Mouse (Mus musculus): ENCODE results near the gene Mrpl58. TPM values are rescaled to one million over a fixed set of nuclear protein-coding genes. Genes with fewer than 3 reads are reported as not detected.

Gene Mrpl58
- polyA plus RNA-seq, 1 experiment from 2014 or later, result 104 TPM

DNA sequence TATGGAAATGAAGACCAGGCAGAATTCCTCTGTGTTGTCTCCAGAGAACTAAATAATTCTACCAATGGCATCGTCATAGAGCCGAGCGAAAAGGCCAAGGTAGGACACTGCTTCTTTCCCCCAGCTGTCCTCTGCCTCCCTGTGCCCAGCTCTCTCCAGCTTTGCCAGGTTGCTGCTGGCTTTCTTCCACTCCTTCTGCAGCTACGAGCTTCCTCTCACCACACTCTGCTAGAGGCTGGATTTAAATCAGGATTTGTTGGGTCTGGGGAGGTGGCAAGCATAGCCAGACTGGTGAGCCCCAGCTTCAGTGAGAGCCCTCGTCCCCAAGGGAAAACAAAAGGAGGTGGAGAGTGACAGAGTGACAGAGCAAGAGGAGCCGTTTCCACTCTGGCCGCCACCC is 25.8 kb downstream of the Mrpl58 start:
- no peak overlapping the region for H3K4me2 ChIP-seq
- peaks cover 40% of the 10 kb centered on the region for H3K36me3 ChIP-seq
- ATAC-seq (ENCODE audit: low read depth), result no peak
- no peak for DNase-seq
- H3K4me3 ChIP-seq (replicated peaks), result no peak overlapping the region
- H3K9ac ChIP-seq, result no peak overlapping the region
- H3K27me3 ChIP-seq, result peaks cover under 1% of the 10 kb centered on the region; the same call in 1 of the 2 replicates
- peaks cover 21% of the 10 kb centered on the region for H3K4me1 ChIP-seq (replicated peaks)
- H3K9me3 ChIP-seq (replicated peaks), result no peaks in the 10 kb centered on the region
- WGBS (ENCODE audit: insufficient replicate concordance), result 82% methylated on average over 7 of the region's 7 CpGs
- no peak overlapping the region for H3K27ac ChIP-seq

DNA sequence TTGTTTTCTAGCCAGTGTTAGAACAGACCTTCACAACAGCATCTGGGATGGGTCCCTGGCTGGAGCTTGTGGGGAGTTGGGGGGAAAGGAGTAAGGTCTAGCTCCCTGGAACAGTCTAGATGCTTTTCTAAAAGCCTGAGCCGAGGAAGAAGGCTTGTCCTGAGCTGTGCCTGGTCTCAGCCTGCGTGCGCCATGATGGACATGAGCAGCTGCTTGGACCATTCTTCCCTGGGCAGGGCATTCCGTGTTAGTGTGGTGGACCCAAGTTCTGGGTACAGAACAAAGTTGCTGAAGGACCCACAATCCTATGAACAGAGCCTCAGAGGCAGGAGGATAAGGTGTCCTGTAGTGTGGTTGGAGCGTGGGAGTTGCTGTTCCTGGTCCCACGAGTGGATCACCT is 27.0 kb downstream of the Mrpl58 start:
- Histone ChIP-seq H3K4me3 (replicated peaks) (no peak overlapping the region), H3K9ac (no peak overlapping the region), H3K4me2 (no peak overlapping the region), H3K4me1 (replicated peaks) (peaks cover 25% of the 10 kb centered on the region), H3K9me3 (replicated peaks) (no peaks in the 10 kb centered on the region), H3K27ac (no peak overlapping the region), H3K36me3 (peaks cover 37% of the 10 kb centered on the region), H3K27me3 (peaks cover 13% of the 10 kb centered on the region)
- ATAC-seq (ENCODE audit: low read depth) (no peak), DNase-seq (no peak)
- 76% methylated on average over 6 of the region's 6 CpGs for WGBS (ENCODE audit: insufficient replicate concordance)

DNA sequence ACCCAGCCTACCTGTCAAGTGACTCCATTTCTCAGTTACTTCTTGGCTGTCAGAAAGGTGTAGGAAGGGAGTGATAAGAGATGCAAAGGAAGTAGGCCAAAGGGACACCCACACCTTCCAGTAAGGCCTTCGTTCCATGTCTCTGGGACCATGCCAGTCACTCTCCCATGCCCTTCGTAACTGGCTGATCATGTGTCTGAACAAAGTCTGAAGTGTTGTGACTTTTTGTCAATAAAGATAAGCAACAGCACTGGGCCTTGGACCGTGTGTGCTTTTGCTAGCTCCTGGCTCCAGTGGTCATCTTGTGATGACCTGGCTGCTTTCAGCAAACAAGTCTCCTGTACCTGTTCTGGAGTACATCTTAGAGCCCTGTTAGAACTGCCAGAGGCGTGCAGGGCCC is 29.3 kb downstream of the Mrpl58 start:
- no peaks in the 10 kb centered on the region for H3K9me3 ChIP-seq (replicated peaks)
- no peak overlapping the region for H3K4me2 ChIP-seq
- ATAC-seq (ENCODE audit: low read depth) (0 out of 2 replicates have a peak, but pooled peaks have one; percentile 10), DNase-seq (no peak)
- peaks cover 32% of the 10 kb centered on the region for H3K27me3 ChIP-seq
- no peak overlapping the region for H3K9ac ChIP-seq
- H3K4me3 ChIP-seq (replicated peaks), result no peak overlapping the region
- H3K27ac ChIP-seq, result 0 out of 2 replicates have a peak overlapping the region, but pooled peaks have one; percentile 18
- peaks cover 28% of the 10 kb centered on the region for H3K4me1 ChIP-seq (replicated peaks)
- 57% methylated on average over 4 of the region's 4 CpGs for WGBS (ENCODE audit: insufficient replicate concordance)
- peaks cover 29% of the 10 kb centered on the region for H3K36me3 ChIP-seq

DNA sequence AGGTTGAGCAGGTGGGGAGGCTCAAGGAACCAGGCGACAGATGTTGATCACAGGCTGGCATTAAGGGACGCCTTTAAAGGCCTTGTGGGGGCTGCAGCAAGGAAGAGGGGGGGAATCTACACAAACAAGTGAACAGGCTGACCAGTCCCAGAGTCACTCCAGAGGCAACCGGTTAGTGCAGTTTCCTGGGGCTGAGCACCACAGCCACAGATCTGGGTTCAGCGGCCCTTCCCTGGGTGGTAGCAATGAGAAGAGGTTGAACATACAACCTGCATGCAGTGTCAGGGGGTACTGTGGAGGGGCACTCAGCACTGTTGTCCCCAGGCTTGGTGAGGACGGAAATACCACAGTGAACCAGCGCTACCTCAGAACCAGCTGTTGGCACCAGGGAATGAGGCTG is 29.8 kb downstream of the Mrpl58 start:
- no peak overlapping the region for H3K9ac ChIP-seq
- no peak overlapping the region for H3K4me2 ChIP-seq
- H3K36me3 ChIP-seq, result peaks cover 29% of the 10 kb centered on the region
- H3K4me1 ChIP-seq (replicated peaks), result peaks cover 25% of the 10 kb centered on the region
- no peak overlapping the region for H3K27ac ChIP-seq
- no peak overlapping the region for H3K4me3 ChIP-seq (replicated peaks)
- DNase-seq (no peak), ATAC-seq (ENCODE audit: low read depth) (no peak)
- H3K27me3 ChIP-seq, result peaks cover 32% of the 10 kb centered on the region
- H3K9me3 ChIP-seq (replicated peaks), result no peaks in the 10 kb centered on the region
- WGBS (ENCODE audit: insufficient replicate concordance), result 74% methylated on average over 6 of the region's 6 CpGs

- peak overlapping the region; percentile 44; the same call in 1 of the 2 replicates for H3K9ac ChIP-seq
- DNase-seq, result no peak
- WGBS (ENCODE audit: insufficient replicate concordance), result 5% methylated on average over 31 of the region's 31 CpGs
These were observed 32.2 kb downstream of the Mrpl58 start for GRCm38 (mm10) chr11:115435596-115436337.

DNA sequence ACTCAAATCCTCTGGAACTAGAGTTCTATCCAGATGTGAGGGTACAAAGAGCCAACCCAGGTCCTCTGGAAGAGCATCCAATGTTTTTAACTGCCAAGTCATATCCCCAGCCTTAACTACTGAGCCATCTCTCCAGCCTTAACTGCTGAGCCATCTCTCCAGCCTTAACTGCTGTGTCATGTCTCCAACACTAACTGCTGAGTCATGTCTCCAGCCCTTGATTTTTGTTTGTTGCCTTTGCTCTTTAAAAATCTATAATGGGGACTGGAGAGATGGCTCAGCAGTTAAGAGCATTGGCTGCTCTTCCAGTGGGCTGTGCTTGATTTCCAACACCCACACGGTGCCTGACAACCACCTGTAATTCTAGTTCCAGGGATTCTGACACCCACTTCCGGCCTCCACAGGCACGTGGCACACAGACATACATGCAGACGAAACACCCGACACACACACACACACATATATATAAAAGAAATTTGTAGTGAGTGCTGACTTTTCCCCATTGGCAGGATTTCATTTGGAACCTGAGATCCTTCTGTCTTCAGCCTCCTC is 34.1 kb downstream of the Mrpl58 start:
- no peak overlapping the region for H3K4me2 ChIP-seq
- H3K9me3 ChIP-seq (replicated peaks), result no peaks in the 10 kb centered on the region; the same call in 1 of the 2 replicates
- H3K36me3 ChIP-seq, result no peaks in the 10 kb centered on the region
- peaks cover 17% of the 10 kb centered on the region for H3K4me1 ChIP-seq (replicated peaks)
- no peak overlapping the region for H3K4me3 ChIP-seq (replicated peaks)
- ATAC-seq (ENCODE audit: low read depth) (no peak), DNase-seq (no peak)
- WGBS (ENCODE audit: insufficient replicate concordance), result 64% methylated on average over 5 of the region's 5 CpGs
- H3K9ac ChIP-seq, result no peak overlapping the region
- H3K27ac ChIP-seq, result no peak overlapping the region
- H3K27me3 ChIP-seq, result peaks cover 44% of the 10 kb centered on the region

More at GRCm38 (mm10) chr11:115435596-115436337, 32.2 kb downstream of the Mrpl58 start:
- Histone ChIP-seq H3K4me3 (replicated peaks) (peak overlapping the region; percentile 25), H3K4me2 (peak overlapping the region; percentile 53), H3K27me3 (peaks cover 32% of the 10 kb centered on the region), H3K9me3 (replicated peaks) (no peaks in the 10 kb centered on the region; the same call in 1 of the 2 replicates), H3K36me3 (peaks cover 9% of the 10 kb centered on the region), H3K4me1 (replicated peaks) (peaks cover 21% of the 10 kb centered on the region), H3K27ac (no peak overlapping the region)
- ATAC-seq (ENCODE audit: low read depth), result no peak

GRCm38 (mm10) chr11:115439326-115439725 is 35.8 kb downstream of the Mrpl58 start:
- no peak overlapping the region for H3K9ac ChIP-seq
- H3K4me3 ChIP-seq (replicated peaks), result no peak overlapping the region
- H3K4me1 ChIP-seq (replicated peaks), result peaks cover 15% of the 10 kb centered on the region
- H3K9me3 ChIP-seq (replicated peaks), result no peaks in the 10 kb centered on the region; the same call in 1 of the 2 replicates
- ATAC-seq (ENCODE audit: low read depth) (no peak), DNase-seq (no peak)
- H3K4me2 ChIP-seq, result no peak overlapping the region
- H3K27me3 ChIP-seq, result peaks cover 43% of the 10 kb centered on the region
- no peaks in the 10 kb centered on the region for H3K36me3 ChIP-seq
- no peak overlapping the region for H3K27ac ChIP-seq
- WGBS (ENCODE audit: insufficient replicate concordance), result 68% methylated on average over 3 of the region's 3 CpGs

GRCm38 (mm10) chr11:115439906-115440595 is 36.5 kb downstream of the Mrpl58 start, which contains the start of gene Trim80:
Gene Trim80 (plus strand): TSS chr11:115440545.
- H3K27ac ChIP-seq, result no peak within 1 kb of the TSS
- ATAC-seq (ENCODE audit: low read depth), result no peak

DNA sequence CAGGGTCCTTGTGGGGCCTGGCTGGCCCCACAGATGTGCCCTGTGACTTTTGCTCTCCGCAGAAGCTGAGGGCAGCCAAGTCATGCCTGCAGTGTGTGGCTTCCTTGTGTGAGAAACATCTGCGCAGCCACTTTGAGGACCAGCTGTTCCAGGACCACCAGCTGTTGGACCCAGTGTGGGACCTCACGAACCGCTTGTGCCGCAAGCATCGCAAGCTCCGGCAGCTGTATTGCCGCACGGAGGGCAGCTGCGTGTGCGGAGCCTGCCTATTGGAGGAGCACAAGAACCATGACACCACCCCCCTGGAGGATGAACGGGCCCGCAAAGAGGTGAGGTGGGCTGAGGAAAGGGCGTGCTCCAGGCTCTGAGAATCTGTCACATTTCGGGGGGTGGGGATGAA is 37.9 kb downstream of the Mrpl58 start:
- H3K4me2 ChIP-seq, result no peak overlapping the region
- no peak overlapping the region for H3K27ac ChIP-seq
- H3K4me1 ChIP-seq (replicated peaks), result peaks cover 14% of the 10 kb centered on the region
- H3K9me3 ChIP-seq (replicated peaks), result no peaks in the 10 kb centered on the region; the same call in 1 of the 2 replicates
- H3K27me3 ChIP-seq, result peaks cover 22% of the 10 kb centered on the region
- 49% methylated on average over 15 of the region's 15 CpGs for WGBS (ENCODE audit: insufficient replicate concordance)
- DNase-seq (no peak), ATAC-seq (ENCODE audit: low read depth) (no peak)
- H3K36me3 ChIP-seq, result no peaks in the 10 kb centered on the region
- no peak overlapping the region for H3K9ac ChIP-seq
- no peak overlapping the region for H3K4me3 ChIP-seq (replicated peaks)

More at GRCm38 (mm10) chr11:115439906-115440595, 36.5 kb downstream of the Mrpl58 start, which contains the start of gene Trim80:
- Histone ChIP-seq H3K4me1 (replicated peaks) (peaks cover 15% of the 10 kb centered on the region), H3K9ac (no peak within 1 kb of the TSS), H3K9me3 (replicated peaks) (no peaks in the 10 kb centered on the region; the same call in 1 of the 2 replicates), H3K4me2 (no peak within 1 kb of the TSS), H3K4me3 (replicated peaks) (no peak within 1 kb of the TSS), H3K27me3 (peaks cover 36% of the 10 kb centered on the region), H3K36me3 (no peaks in the 10 kb centered on the region)
- 81% methylated on average over 9 of the region's 9 CpGs for WGBS (ENCODE audit: insufficient replicate concordance)
- DNase-seq, result no peak

DNA sequence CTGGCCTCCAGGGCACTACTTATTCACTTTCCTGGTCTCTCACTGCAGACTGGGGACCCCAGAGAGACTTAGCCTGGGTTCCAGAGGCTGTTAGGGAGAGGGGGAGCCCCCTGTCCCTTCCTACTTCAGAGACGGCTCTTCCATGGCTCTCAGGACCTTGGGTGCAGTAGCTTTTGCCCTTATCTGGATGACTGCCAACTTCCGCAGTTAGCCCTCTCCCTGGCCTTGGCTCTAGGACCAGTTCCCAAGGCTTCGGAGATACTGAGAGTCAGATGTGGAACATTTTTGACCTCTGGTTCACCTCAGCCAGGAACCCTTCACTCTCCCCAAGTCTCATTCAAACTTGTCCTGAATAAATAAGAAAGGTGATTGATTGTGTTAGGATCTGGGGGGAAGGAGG is 43.4 kb downstream of the Mrpl58 start:
- no peak overlapping the region for H3K9ac ChIP-seq
- peaks cover 25% of the 10 kb centered on the region for H3K4me1 ChIP-seq (replicated peaks)
- H3K4me3 ChIP-seq (replicated peaks), result no peak overlapping the region
- H3K9me3 ChIP-seq (replicated peaks), result no peaks in the 10 kb centered on the region
- peak overlapping the region; percentile 28 for H3K4me2 ChIP-seq
- no peak for ATAC-seq (ENCODE audit: low read depth)
- DNase-seq, result no peak
- peak overlapping the region; percentile 76 for H3K27ac ChIP-seq
- WGBS (ENCODE audit: insufficient replicate concordance), result 29% methylated on average over 3 of the region's 3 CpGs
- H3K27me3 ChIP-seq, result peaks cover 4% of the 10 kb centered on the region; the same call in 1 of the 2 replicates
- no peaks in the 10 kb centered on the region for H3K36me3 ChIP-seq

DNA sequence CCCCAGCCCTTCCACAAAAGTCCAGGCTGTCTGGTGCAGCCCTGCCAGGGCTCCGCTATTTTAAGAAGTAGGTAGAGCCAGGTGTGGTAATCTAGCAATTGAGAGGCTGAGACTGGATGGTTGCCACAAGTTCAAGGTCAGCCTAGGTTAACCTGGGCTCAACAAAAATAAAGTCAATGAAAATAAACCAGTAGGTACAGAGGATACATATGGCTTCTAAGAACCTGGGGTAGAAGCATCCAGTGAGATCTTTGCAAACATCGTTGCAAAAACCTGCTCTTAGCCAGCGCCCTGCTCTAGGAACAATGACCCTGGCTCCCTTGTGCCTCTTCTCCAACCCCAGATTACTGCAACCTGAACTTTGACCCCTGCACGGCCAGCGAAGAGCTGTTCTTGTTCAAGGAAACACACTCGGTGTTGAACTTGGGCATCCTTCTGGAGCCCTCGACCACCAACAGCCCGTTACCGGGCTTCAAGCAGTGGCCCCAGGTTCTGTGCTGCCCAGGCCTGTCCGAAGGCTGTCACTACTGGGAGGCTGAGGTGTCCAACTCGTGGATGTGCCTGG is 43.9 kb downstream of the Mrpl58 start:
- ATAC-seq (ENCODE audit: low read depth), result peak; percentile 30; the same call in 1 of the 2 replicates
- peaks cover 25% of the 10 kb centered on the region for H3K4me1 ChIP-seq (replicated peaks)
- DNase-seq, result no peak
- no peak overlapping the region for H3K9ac ChIP-seq
- no peaks in the 10 kb centered on the region for H3K36me3 ChIP-seq
- H3K4me2 ChIP-seq, result peak overlapping the region; percentile 10; the same call in 1 of the 2 replicates
- 59% methylated on average over 11 of the region's 11 CpGs for WGBS (ENCODE audit: insufficient replicate concordance)
- no peaks in the 10 kb centered on the region for H3K9me3 ChIP-seq (replicated peaks)
- H3K27ac ChIP-seq, result peak overlapping the region; percentile 76
- no peak overlapping the region for H3K4me3 ChIP-seq (replicated peaks)
- no peaks in the 10 kb centered on the region; the same call in 1 of the 2 replicates for H3K27me3 ChIP-seq
